Mouse (Mus musculus): Measurements from ENCODE around the gene Nck2. TPM values are rescaled to one million over a fixed set of nuclear protein-coding genes. Genes with fewer than 3 reads are reported as not detected.

The Nck2 gene
- polyA plus RNA-seq, 1 experiment, result 47.7 TPM

- TF ChIP-seq CTCF (IDR thresholded peaks at IDR 0.05; ENCODE audit: borderline replicate concordance, extremely low read depth, insufficient read depth, insufficient read length) (no peak), POLR2A (IDR thresholded peaks at IDR 0.05; ENCODE audit: borderline replicate concordance, extremely low read depth, insufficient read depth, insufficient read length, poor library complexity, severe bottlenecking) (no peak)
- DNase-seq (ENCODE audit: low read depth), result no peak
Measured at GRCm38 (mm10) chr1:43457012-43457766, 12.8 kb downstream of the Nck2 start.

- DNase-seq (ENCODE audit: low read depth), result no peak
- TF ChIP-seq POLR2A (IDR thresholded peaks at IDR 0.05; ENCODE audit: borderline replicate concordance, extremely low read depth, insufficient read depth, insufficient read length, poor library complexity, severe bottlenecking) (no peak), CTCF (IDR thresholded peaks at IDR 0.05; ENCODE audit: borderline replicate concordance, extremely low read depth, insufficient read depth, insufficient read length) (no peak)
Measured at GRCm38 (mm10) chr1:43460468-43460867, 16.1 kb downstream of the Nck2 start.

GRCm38 (mm10) chr1:43462666-43463065, 18.3 kb downstream of the Nck2 start:
- TF ChIP-seq CTCF (IDR thresholded peaks at IDR 0.05; ENCODE audit: borderline replicate concordance, extremely low read depth, insufficient read depth, insufficient read length), result no peak
- TF ChIP-seq POLR2A (IDR thresholded peaks at IDR 0.05; ENCODE audit: borderline replicate concordance, extremely low read depth, insufficient read depth, insufficient read length, poor library complexity, severe bottlenecking), result no peak
- DNase-seq (ENCODE audit: low read depth), result no peak

- no peak for TF ChIP-seq CTCF (IDR thresholded peaks at IDR 0.05; ENCODE audit: borderline replicate concordance, extremely low read depth, insufficient read depth, insufficient read length)
- TF ChIP-seq POLR2A (IDR thresholded peaks at IDR 0.05; ENCODE audit: borderline replicate concordance, extremely low read depth, insufficient read depth, insufficient read length, poor library complexity, severe bottlenecking), result no peak
- no peak for DNase-seq (ENCODE audit: low read depth)
Measured at GRCm38 (mm10) chr1:43463941-43464682, 19.7 kb downstream of the Nck2 start.

- DNase-seq (ENCODE audit: low read depth), result no peak
- no peak for TF ChIP-seq POLR2A (IDR thresholded peaks at IDR 0.05; ENCODE audit: borderline replicate concordance, extremely low read depth, insufficient read depth, insufficient read length, poor library complexity, severe bottlenecking)
Measured at GRCm38 (mm10) chr1:43464976-43465375, 20.6 kb downstream of the Nck2 start.

GRCm38 (mm10) chr1:43465957-43466624, 21.7 kb downstream of the Nck2 start:
- no peak for TF ChIP-seq CTCF (IDR thresholded peaks at IDR 0.05; ENCODE audit: borderline replicate concordance, extremely low read depth, insufficient read depth, insufficient read length)
- no peak for TF ChIP-seq POLR2A (IDR thresholded peaks at IDR 0.05; ENCODE audit: borderline replicate concordance, extremely low read depth, insufficient read depth, insufficient read length, poor library complexity, severe bottlenecking)
- no peak for DNase-seq (ENCODE audit: low read depth)

GRCm38 (mm10) chr1:43467656-43468055, 23.3 kb downstream of the Nck2 start:
- TF ChIP-seq CTCF (IDR thresholded peaks at IDR 0.05; ENCODE audit: borderline replicate concordance, extremely low read depth, insufficient read depth, insufficient read length) (no peak), POLR2A (IDR thresholded peaks at IDR 0.05; ENCODE audit: borderline replicate concordance, extremely low read depth, insufficient read depth, insufficient read length, poor library complexity, severe bottlenecking) (no peak)
- no peak for DNase-seq (ENCODE audit: low read depth)

- no peak for DNase-seq (ENCODE audit: low read depth)
- no peak for TF ChIP-seq POLR2A (IDR thresholded peaks at IDR 0.05; ENCODE audit: borderline replicate concordance, extremely low read depth, insufficient read depth, insufficient read length, poor library complexity, severe bottlenecking)
- no peak for TF ChIP-seq CTCF (IDR thresholded peaks at IDR 0.05; ENCODE audit: borderline replicate concordance, extremely low read depth, insufficient read depth, insufficient read length)
Measured at GRCm38 (mm10) chr1:43468207-43468606, 23.8 kb downstream of the Nck2 start.

- no peak for TF ChIP-seq CTCF (IDR thresholded peaks at IDR 0.05; ENCODE audit: borderline replicate concordance, extremely low read depth, insufficient read depth, insufficient read length)
- TF ChIP-seq POLR2A (IDR thresholded peaks at IDR 0.05; ENCODE audit: borderline replicate concordance, extremely low read depth, insufficient read depth, insufficient read length, poor library complexity, severe bottlenecking), result no peak
- no peak for DNase-seq (ENCODE audit: low read depth)
Measured at GRCm38 (mm10) chr1:43468978-43469377, 24.6 kb downstream of the Nck2 start.

- DNase-seq (ENCODE audit: low read depth), result no peak
- TF ChIP-seq POLR2A (IDR thresholded peaks at IDR 0.05; ENCODE audit: borderline replicate concordance, extremely low read depth, insufficient read depth, insufficient read length, poor library complexity, severe bottlenecking), result no peak
- TF ChIP-seq CTCF (IDR thresholded peaks at IDR 0.05; ENCODE audit: borderline replicate concordance, extremely low read depth, insufficient read depth, insufficient read length), result no peak
Measured at GRCm38 (mm10) chr1:43470421-43471179, 26.2 kb downstream of the Nck2 start.
